ENCODE assay signal across 5 mouse cellular contexts in genomic region chr9:101423041-101423440, GRCm38 (mm10).
"Had no signal": no experiment of that assay in that cellular context is flagged by ENCODE, and none has a peak within 500 bp of the region (broad histone marks: within the 10 kb centered on the region; RNA-seq: fewer than 3 reads in every experiment).

No protein-coding gene starts in this region.

- DNase-seq: kidney, adult 2 months; kidney, postnatal 14 days; layer of hippocampus, postnatal 36 days; lung, adult 18-20 months; lung, postnatal 36 days had no signal
